Mouse (Mus musculus) bone marrow macrophage, adult 2 months (primary cell): ENCODE data around the gene Tanc1. TPM values are rescaled to one million over a fixed set of nuclear protein-coding genes. Genes with fewer than 3 reads are reported as not detected.

Experiments used
- H3K27ac ChIP-seq: 2 replicates; pipeline ENCODE4 v1.5.1; 2012; ENCODE audit warnings: low read depth, low read length; ENCODE audit not compliant: insufficient read depth
- H3K4me1 ChIP-seq: 2 replicates; pipeline ENCODE4 v1.6.1; 2012; ENCODE audit warnings: low read length; ENCODE audit not compliant: control insufficient read depth, insufficient read depth
- H3K4me3 ChIP-seq: 2 replicates; pipeline ENCODE4 v1.5.1; 2012; ENCODE audit warnings: mild to moderate bottlenecking, low read length, moderate library complexity; ENCODE audit not compliant: insufficient read depth
- CTCF ChIP-seq: IDR thresholded peaks from 2 replicates; pipeline ENCODE4 v1.5.1; 2012; ENCODE audit warnings: low read depth, mild to moderate bottlenecking, low read length, moderate library complexity
- POLR2A ChIP-seq: IDR thresholded peaks from 2 replicates; pipeline ENCODE4 v1.6.1; 2012; ENCODE audit warnings: mild to moderate bottlenecking, low read depth, low read length, borderline replicate concordance
- polyA plus RNA-seq: library from polyadenylated mRNA; stranded (reverse); fragments of >200 nt; gene quantifications from 2 replicates; pipeline ENCODE4 v1.2.4, GENCODE M21; 2012; ENCODE audit not compliant: missing spikeins, insufficient read depth, insufficient read length

The Tanc1 gene
- polyA plus RNA-seq, 1 experiment = 6.6 TPM

GRCm38 (mm10) chr2:59853543-59853942, 241.7 kb downstream of the Tanc1 start:
- Histone ChIP-seq H3K4me3 (no peak overlapping the region), H3K27ac (no peak overlapping the region), H3K4me1 (peaks cover 3% of the 10 kb centered on the region; the same call in 1 of the 2 replicates)
- TF ChIP-seq CTCF (no peak), POLR2A (no peak)

- peaks cover 3% of the 10 kb centered on the region; the same call in 1 of the 2 replicates for H3K4me1 ChIP-seq
- no peak overlapping the region for H3K4me3 ChIP-seq
- H3K27ac ChIP-seq = no peak overlapping the region
- TF ChIP-seq CTCF (no peak), POLR2A (no peak)
These were observed 242.5 kb downstream of the Tanc1 start for GRCm38 (mm10) chr2:59854363-59854762.

GRCm38 (mm10) chr2:59862618-59863017, 250.8 kb downstream of the Tanc1 start:
- H3K4me3 ChIP-seq = no peak overlapping the region
- H3K4me1 ChIP-seq = peaks cover 10% of the 10 kb centered on the region
- TF ChIP-seq POLR2A (no peak), CTCF (no peak)
- no peak overlapping the region for H3K27ac ChIP-seq

- TF ChIP-seq CTCF = no peak
- TF ChIP-seq POLR2A = no peak
- Histone ChIP-seq H3K4me1 (peaks cover 2% of the 10 kb centered on the region; the same call in 1 of the 2 replicates), H3K4me3 (no peak overlapping the region), H3K27ac (no peak overlapping the region)
These were observed 258.7 kb downstream of the Tanc1 start for GRCm38 (mm10) chr2:59870526-59870925.

- H3K27ac ChIP-seq = no peak overlapping the region
- TF ChIP-seq POLR2A (no peak), CTCF (no peak)
- H3K4me3 ChIP-seq = no peak overlapping the region
- H3K4me1 ChIP-seq = peaks cover 7% of the 10 kb centered on the region
These were observed 264.6 kb downstream of the Tanc1 start for GRCm38 (mm10) chr2:59876482-59876881.

- peaks cover 7% of the 10 kb centered on the region for H3K4me1 ChIP-seq
- no peak overlapping the region for H3K4me3 ChIP-seq
- TF ChIP-seq CTCF = no peak
- no peak overlapping the region for H3K27ac ChIP-seq
These were observed 265.5 kb downstream of the Tanc1 start for GRCm38 (mm10) chr2:59877335-59877734.

- no peak for TF ChIP-seq POLR2A
- no peak for TF ChIP-seq CTCF
- H3K4me3 ChIP-seq = peak overlapping the region; percentile 26; the same call in 1 of the 2 replicates
- no peak overlapping the region for H3K27ac ChIP-seq
- H3K4me1 ChIP-seq = peaks cover 7% of the 10 kb centered on the region
These were observed 266.4 kb downstream of the Tanc1 start for GRCm38 (mm10) chr2:59878221-59878620.

- Histone ChIP-seq H3K4me3 (peak overlapping the region; percentile 72), H3K27ac (no peak overlapping the region), H3K4me1 (peaks cover 7% of the 10 kb centered on the region)
- TF ChIP-seq POLR2A = no peak
These were observed 269.6 kb downstream of the Tanc1 start for GRCm38 (mm10) chr2:59881404-59881803.

GRCm38 (mm10) chr2:59881831-59882741, 270.2 kb downstream of the Tanc1 start, which contains the start of gene Wdsub1:
Gene Wdsub1 (minus strand): TSS chr2:59882591.
- peak within 1 kb of the TSS; percentile 72 for H3K4me3 ChIP-seq
- H3K4me1 ChIP-seq = peaks cover 7% of the 10 kb centered on the region
- peak within 1 kb of the TSS; percentile 56 for H3K27ac ChIP-seq
- TF ChIP-seq POLR2A (no peak), CTCF (no peak)

GRCm38 (mm10) chr2:59882742-59883281, 271.0 kb downstream of the Tanc1 start:
- H3K4me3 ChIP-seq = peak overlapping the region; percentile 72
- no peak for TF ChIP-seq CTCF
- no peak for TF ChIP-seq POLR2A
- H3K27ac ChIP-seq = no peak overlapping the region
- peaks cover 7% of the 10 kb centered on the region for H3K4me1 ChIP-seq
